14 mouse cellular contexts compared by ENCODE assay signal in the genomic region with DNA sequence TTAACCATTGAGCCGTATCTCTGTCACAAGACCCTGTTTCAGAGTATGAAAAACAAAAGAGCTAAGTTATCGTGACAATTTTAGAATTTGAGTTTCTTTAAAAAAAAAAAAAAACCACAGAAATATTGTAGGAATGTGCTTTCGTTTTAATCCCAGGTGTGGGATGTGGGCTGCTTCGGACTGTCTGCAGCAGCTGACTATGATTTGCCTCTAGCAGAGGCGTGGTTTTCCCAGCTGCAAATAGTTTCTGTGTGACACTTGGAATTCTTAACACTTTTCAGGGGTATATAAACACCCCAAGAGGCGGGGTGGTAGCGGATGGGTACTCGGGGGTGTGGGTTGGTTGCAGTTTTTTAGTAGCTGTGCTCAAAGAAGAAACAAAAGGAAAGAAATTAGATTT. TPM values are rescaled to one million over a fixed set of nuclear protein-coding genes. Genes with fewer than 3 reads are reported as not detected.
DNase-seq lines count a peak whose midpoint lies in the region; ATAC-seq and TF ChIP-seq lines count a peak whose summit lies in the region.
"Had no signal": no experiment of that assay in that cellular context is flagged by ENCODE, and none has a peak within 500 bp of the region (broad histone marks: within the 10 kb centered on the region; RNA-seq: fewer than 3 reads in every experiment).

No protein-coding gene starts in this region.

- ATAC-seq in embryonic facial prominence, embryonic 12.5 days (ENCODE audit: insufficient number of reproducible peaks, insufficient read depth, low FRiP score, low TSS enrichment) = no peak
- ATAC-seq in heart, postnatal 0 days (ENCODE audit: insufficient read depth, low read depth) = no peak
- no peak for ATAC-seq in lung, embryonic 15.5 days (ENCODE audit: borderline replicate concordance, extremely low read depth, low FRiP score, low TSS enrichment)
- no peak for ATAC-seq in limb, embryonic 15.5 days (ENCODE audit: insufficient number of reproducible peaks, low FRiP score, low TSS enrichment, low read depth)
- ATAC-seq: inflammation-experienced regulatory T-cells, adult 6 months; lung, postnatal 0 days had no signal

- TF ChIP-seq CTCF in heart, postnatal 0 days (IDR thresholded peaks at IDR 0.05; ENCODE audit: low read depth) = no peak
- TF ChIP-seq CTCF in heart, adult 2 months (IDR thresholded peaks at IDR 0.05) = no peak

- H3K27me3 ChIP-seq in embryonic facial prominence, embryonic 12.5 days = no peaks in the 10 kb centered on the region
- no peaks in the 10 kb centered on the region for H3K27me3 ChIP-seq in embryonic facial prominence, embryonic 10.5 days (replicated peaks; ENCODE audit: low read depth, poor library complexity, severe bottlenecking)
- no peaks in the 10 kb centered on the region for H3K27me3 ChIP-seq in heart, postnatal 0 days (ENCODE audit: control insufficient read depth, insufficient read depth, low read length)
- no peaks in the 10 kb centered on the region for H3K27me3 ChIP-seq in heart, adult 2 months (ENCODE audit: control insufficient read depth, insufficient read depth, low read length)
- no peaks in the 10 kb centered on the region for H3K27me3 ChIP-seq in lung, embryonic 15.5 days
- no peaks in the 10 kb centered on the region for H3K27me3 ChIP-seq in limb, embryonic 15.5 days
- H3K27me3 ChIP-seq: CH12.LX; megakaryocyte, embryonic 14.5 days had no signal

- H3K4me2 ChIP-seq in embryonic facial prominence, embryonic 12.5 days (replicated peaks) = peak overlapping the region; percentile 70; the same call in 1 of the 2 replicates
- H3K4me2 ChIP-seq in heart, postnatal 0 days (ENCODE audit: low read depth, low read length) = no peak overlapping the region
- 0 out of 2 replicates have a peak overlapping the region, but pooled peaks have one; percentile 75 for H3K4me2 ChIP-seq in lung, embryonic 15.5 days
- 0 out of 2 replicates have a peak overlapping the region, but pooled peaks have one; percentile 72 for H3K4me2 ChIP-seq in limb, embryonic 15.5 days

- H3K36me3 ChIP-seq in embryonic facial prominence, embryonic 12.5 days = peaks cover 41% of the 10 kb centered on the region
- peaks cover 52% of the 10 kb centered on the region for H3K36me3 ChIP-seq in embryonic facial prominence, embryonic 10.5 days (replicated peaks)
- H3K36me3 ChIP-seq in heart, postnatal 0 days (replicated peaks; ENCODE audit: control insufficient read depth, insufficient read depth, low read length) = peaks cover 38% of the 10 kb centered on the region
- peaks cover 6% of the 10 kb centered on the region for H3K36me3 ChIP-seq in heart, adult 2 months (ENCODE audit: control insufficient read depth, insufficient read depth, low read length)
- peaks cover 42% of the 10 kb centered on the region for H3K36me3 ChIP-seq in lung, embryonic 15.5 days
- peaks cover 42% of the 10 kb centered on the region for H3K36me3 ChIP-seq in limb, embryonic 15.5 days

- no peak for TF ChIP-seq POLR2A in heart, adult 2 months (IDR thresholded peaks at IDR 0.05; ENCODE audit: insufficient read depth, low read depth, low read length)

- TF ChIP-seq EP300 in heart, postnatal 0 days (IDR thresholded peaks at IDR 0.05; ENCODE audit: low read depth) = no peak
- TF ChIP-seq EP300 in heart, adult 2 months (IDR thresholded peaks at IDR 0.05; ENCODE audit: insufficient read depth, low read depth, low read length) = no peak

- no peak for DNase-seq in embryonic facial prominence, embryonic 10.5 days (ENCODE audit: low spot score)
- DNase-seq in heart, postnatal 0 days (ENCODE audit: low spot score) = no peak
- DNase-seq in heart, adult 2 months = no peak
- DNase-seq in lung, postnatal 4 days = no peak
- DNase-seq in embryo, embryonic 9.5 days (ENCODE audit: extremely low spot score) = no peak
- DNase-seq: cerebellum, postnatal 14 days; right cerebral cortex, postnatal 14 days had no signal

- 81% methylated on average over 8 of the region's 8 CpGs for WGBS in embryonic facial prominence, embryonic 12.5 days
- 89% methylated on average over 8 of the region's 8 CpGs for WGBS in embryonic facial prominence, embryonic 10.5 days
- WGBS in heart, postnatal 0 days = 80% methylated on average over 8 of the region's 8 CpGs
- 78% methylated on average over 8 of the region's 8 CpGs for WGBS in heart, adult 2 months
- 76% methylated on average over 8 of the region's 8 CpGs for WGBS in lung, embryonic 15.5 days
- WGBS in limb, embryonic 15.5 days = 67% methylated on average over 8 of the region's 8 CpGs

- no peak overlapping the region for H3K27ac ChIP-seq in embryonic facial prominence, embryonic 12.5 days
- H3K27ac ChIP-seq in embryonic facial prominence, embryonic 10.5 days (replicated peaks) = no peak overlapping the region
- H3K27ac ChIP-seq in heart, postnatal 0 days (ENCODE audit: low read depth) = 0 out of 2 replicates have a peak overlapping the region, but pooled peaks have one; percentile 37
- H3K27ac ChIP-seq in heart, adult 2 months = no peak overlapping the region
- H3K27ac ChIP-seq in lung, embryonic 15.5 days = no peak overlapping the region
- no peak overlapping the region for H3K27ac ChIP-seq in limb, embryonic 15.5 days

- peaks cover 42% of the 10 kb centered on the region for H3K4me1 ChIP-seq in embryonic facial prominence, embryonic 12.5 days
- H3K4me1 ChIP-seq in embryonic facial prominence, embryonic 10.5 days = peaks cover 43% of the 10 kb centered on the region
- H3K4me1 ChIP-seq in heart, postnatal 0 days (ENCODE audit: control insufficient read depth, insufficient read depth) = peaks cover 20% of the 10 kb centered on the region
- H3K4me1 ChIP-seq in heart, adult 2 months (ENCODE audit: control insufficient read depth, insufficient read depth, low read length) = peaks cover 10% of the 10 kb centered on the region
- peaks cover 41% of the 10 kb centered on the region for H3K4me1 ChIP-seq in lung, embryonic 15.5 days
- peaks cover 43% of the 10 kb centered on the region for H3K4me1 ChIP-seq in limb, embryonic 15.5 days

- no peaks in the 10 kb centered on the region for H3K9me3 ChIP-seq in embryonic facial prominence, embryonic 12.5 days
- no peaks in the 10 kb centered on the region for H3K9me3 ChIP-seq in embryonic facial prominence, embryonic 10.5 days
- no peaks in the 10 kb centered on the region for H3K9me3 ChIP-seq in heart, postnatal 0 days (replicated peaks; ENCODE audit: control insufficient read depth, low read length)
- H3K9me3 ChIP-seq in lung, embryonic 15.5 days = no peaks in the 10 kb centered on the region
- no peaks in the 10 kb centered on the region for H3K9me3 ChIP-seq in limb, embryonic 15.5 days
- H3K9me3 ChIP-seq: megakaryocyte, embryonic 14.5 days had no signal

- intact Hi-C loops in heart, adult 2 months (cut with DNase I) = no loop called here

- H3K79me2 ChIP-seq in heart, adult 2 months (replicated peaks; ENCODE audit: control insufficient read depth, insufficient read depth, low read length) = peaks cover 1% of the 10 kb centered on the region

- no peak overlapping the region for H3K4me3 ChIP-seq in embryonic facial prominence, embryonic 12.5 days
- no peak overlapping the region for H3K4me3 ChIP-seq in embryonic facial prominence, embryonic 10.5 days
- 0 out of 2 replicates have a peak overlapping the region, but pooled peaks have one; percentile 65 for H3K4me3 ChIP-seq in heart, postnatal 0 days (ENCODE audit: low read depth, low read length)
- H3K4me3 ChIP-seq in heart, adult 2 months = no peak overlapping the region
- H3K4me3 ChIP-seq in lung, embryonic 15.5 days = no peak overlapping the region
- no peak overlapping the region for H3K4me3 ChIP-seq in limb, embryonic 15.5 days

- no peak overlapping the region for H3K9ac ChIP-seq in embryonic facial prominence, embryonic 12.5 days
- no peak overlapping the region for H3K9ac ChIP-seq in heart, postnatal 0 days (replicated peaks; ENCODE audit: low read depth, low read length)
- H3K9ac ChIP-seq in heart, adult 2 months (ENCODE audit: low read depth, low read length) = no peak overlapping the region
- no peak overlapping the region for H3K9ac ChIP-seq in lung, embryonic 15.5 days
- H3K9ac ChIP-seq in limb, embryonic 15.5 days = no peak overlapping the region

RNA-seq across cellular contexts. Expression of a gene that starts 4.9 kb away (rescaled TPM):
- 18.2 and 18.6 TPM in 2 replicates for polyA plus RNA-seq in embryonic facial prominence, embryonic 12.5 days (2016; fragmentation: Nextera tagmentation; extraction: Ambion mirVana)
- polyA plus RNA-seq in embryonic facial prominence, embryonic 10.5 days (2016; fragmentation: Nextera tagmentation; extraction: Ambion mirVana) = 11.8 and 12.7 TPM in 2 replicates
- total RNA-seq in heart, postnatal 0 days (2014; rRNA removed; ENCODE audit: low replicate concordance) = 4.1 and 5.5 TPM in 2 replicates
- 3.8 and 3.9 TPM in 2 replicates for polyA plus RNA-seq in heart, postnatal 0 days (2015; fragmentation: Nextera tagmentation; extraction: Ambion mirVana)
- total RNA-seq in heart, adult 2 months (2021) = 1 to 10 TPM in 1 of 2 experiments, under 1 TPM in 1; 0.29 to 1.5 TPM
- polyA plus RNA-seq in heart, adult 2 months (2012; rRNA removed) = 0.92 and 0.94 TPM in 2 replicates
- polyA plus RNA-seq in lung, embryonic 15.5 days (2015; fragmentation: Nextera tagmentation; extraction: Ambion mirVana) = 7.4 and 9.6 TPM in 2 replicates
- polyA plus RNA-seq in limb, embryonic 15.5 days (2015; fragmentation: Nextera tagmentation; extraction: Ambion mirVana) = 17.6 and 19.4 TPM in 2 replicates

RNA-seq across cellular contexts. Expression of a gene that starts 5.8 kb away (rescaled TPM):
- 236 and 243 TPM in 2 replicates for polyA plus RNA-seq in embryonic facial prominence, embryonic 12.5 days (2016; fragmentation: Nextera tagmentation; extraction: Ambion mirVana)
- 269 and 279 TPM in 2 replicates for polyA plus RNA-seq in embryonic facial prominence, embryonic 10.5 days (2016; fragmentation: Nextera tagmentation; extraction: Ambion mirVana)
- 962 and 1,127 TPM in 2 replicates for total RNA-seq in heart, postnatal 0 days (2014; rRNA removed; ENCODE audit: low replicate concordance)
- 998 and 1,009 TPM in 2 replicates for polyA plus RNA-seq in heart, postnatal 0 days (2015; fragmentation: Nextera tagmentation; extraction: Ambion mirVana)
- total RNA-seq in heart, adult 2 months (2021) = 1,000 to 10,000 TPM; 1,369 to 1,610 TPM
- polyA plus RNA-seq in heart, adult 2 months (2012; rRNA removed) = 997 and 1,250 TPM in 2 replicates
- 241 and 266 TPM in 2 replicates for polyA plus RNA-seq in lung, embryonic 15.5 days (2015; fragmentation: Nextera tagmentation; extraction: Ambion mirVana)
- 217 and 252 TPM in 2 replicates for polyA plus RNA-seq in limb, embryonic 15.5 days (2015; fragmentation: Nextera tagmentation; extraction: Ambion mirVana)

RNA-seq across cellular contexts. Expression of a gene that starts 11.2 kb away (rescaled TPM):
- 23.3 and 23.6 TPM in 2 replicates for polyA plus RNA-seq in embryonic facial prominence, embryonic 12.5 days (2016; fragmentation: Nextera tagmentation; extraction: Ambion mirVana)
- polyA plus RNA-seq in embryonic facial prominence, embryonic 10.5 days (2016; fragmentation: Nextera tagmentation; extraction: Ambion mirVana) = 12.4 and 16.5 TPM in 2 replicates
- 22.7 and 60.5 TPM in 2 replicates for total RNA-seq in heart, postnatal 0 days (2014; rRNA removed; ENCODE audit: low replicate concordance)
- polyA plus RNA-seq in heart, postnatal 0 days (2015; fragmentation: Nextera tagmentation; extraction: Ambion mirVana) = 24.6 TPM in 2 replicates
- total RNA-seq in heart, adult 2 months (2021) = 10 to 100 TPM; 12.4 to 15.3 TPM
- 32.7 and 50.8 TPM in 2 replicates for polyA plus RNA-seq in heart, adult 2 months (2012; rRNA removed)
- polyA plus RNA-seq in lung, embryonic 15.5 days (2015; fragmentation: Nextera tagmentation; extraction: Ambion mirVana) = 46.3 and 46.7 TPM in 2 replicates
- polyA plus RNA-seq in limb, embryonic 15.5 days (2015; fragmentation: Nextera tagmentation; extraction: Ambion mirVana) = 94.7 and 98.6 TPM in 2 replicates

RNA-seq across cellular contexts. Expression of a gene that starts 20.5 kb away (rescaled TPM):
- 3.5 and 3.7 TPM in 2 replicates for polyA plus RNA-seq in embryonic facial prominence, embryonic 12.5 days (2016; fragmentation: Nextera tagmentation; extraction: Ambion mirVana)
- 2.7 and 3.1 TPM in 2 replicates for polyA plus RNA-seq in embryonic facial prominence, embryonic 10.5 days (2016; fragmentation: Nextera tagmentation; extraction: Ambion mirVana)
- total RNA-seq in heart, postnatal 0 days (2014; rRNA removed; ENCODE audit: low replicate concordance) = 14.5 TPM in 1 of 2 replicates, not detected in the other
- polyA plus RNA-seq in heart, postnatal 0 days (2015; fragmentation: Nextera tagmentation; extraction: Ambion mirVana) = 4.0 and 4.5 TPM in 2 replicates
- 1 to 10 TPM; 2.1 to 2.2 TPM for total RNA-seq in heart, adult 2 months (2021)
- polyA plus RNA-seq in heart, adult 2 months (2012; rRNA removed) = 3.9 and 15.3 TPM in 2 replicates
- 9.5 and 38.1 TPM in 2 replicates for polyA plus RNA-seq in lung, embryonic 15.5 days (2015; fragmentation: Nextera tagmentation; extraction: Ambion mirVana)
- polyA plus RNA-seq in limb, embryonic 15.5 days (2015; fragmentation: Nextera tagmentation; extraction: Ambion mirVana) = 3.6 and 17.5 TPM in 2 replicates
- polyA plus RNA-seq: inflammation-experienced regulatory T-cells, adult 6 months had no signal

RNA-seq across cellular contexts. Expression of a gene that starts 23.0 kb away (rescaled TPM):
- polyA plus RNA-seq in embryonic facial prominence, embryonic 12.5 days (2016; fragmentation: Nextera tagmentation; extraction: Ambion mirVana) = 31.9 and 33.9 TPM in 2 replicates
- polyA plus RNA-seq in embryonic facial prominence, embryonic 10.5 days (2016; fragmentation: Nextera tagmentation; extraction: Ambion mirVana) = 32.4 and 33.3 TPM in 2 replicates
- total RNA-seq in heart, postnatal 0 days (2014; rRNA removed; ENCODE audit: low replicate concordance) = 82.0 and 97.7 TPM in 2 replicates
- polyA plus RNA-seq in heart, postnatal 0 days (2015; fragmentation: Nextera tagmentation; extraction: Ambion mirVana) = 56.0 and 64.6 TPM in 2 replicates
- 10 to 100 TPM; 79.8 to 81.6 TPM for total RNA-seq in heart, adult 2 months (2021)
- 63.9 and 83.2 TPM in 2 replicates for polyA plus RNA-seq in heart, adult 2 months (2012; rRNA removed)
- polyA plus RNA-seq in lung, embryonic 15.5 days (2015; fragmentation: Nextera tagmentation; extraction: Ambion mirVana) = 34.9 and 35.4 TPM in 2 replicates
- 29.8 and 32.7 TPM in 2 replicates for polyA plus RNA-seq in limb, embryonic 15.5 days (2015; fragmentation: Nextera tagmentation; extraction: Ambion mirVana)
